26 mouse cellular contexts compared by ENCODE assay signal in the genomic region with DNA sequence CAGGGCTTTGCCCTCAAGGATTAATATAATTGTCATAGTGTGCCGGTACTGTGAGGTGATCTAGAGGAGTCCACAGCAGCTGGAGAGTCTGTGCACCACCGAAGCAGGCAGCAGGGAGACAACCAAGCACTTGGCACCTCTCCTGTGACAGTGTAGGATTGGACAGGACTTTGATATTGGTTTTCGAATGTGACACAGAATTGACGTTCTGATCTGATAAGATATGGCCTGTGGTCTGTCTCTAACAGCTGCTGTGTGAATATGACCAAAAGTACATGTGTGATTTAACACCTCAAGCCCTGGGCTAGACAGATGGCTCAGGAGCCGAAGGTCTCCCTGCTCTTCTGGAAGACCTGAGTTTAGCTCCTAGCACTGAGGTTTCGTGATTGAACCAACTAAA. TPM values are rescaled to one million over a fixed set of nuclear protein-coding genes. Genes with fewer than 3 reads are reported as not detected.
"Had no signal": no experiment of that assay in that cellular context is flagged by ENCODE, and none has a peak within 500 bp of the region (broad histone marks: within the 10 kb centered on the region; RNA-seq: fewer than 3 reads in every experiment).

No protein-coding gene starts in this region.

- H3K36me3 ChIP-seq: lung, embryonic 15.5 days; midbrain, embryonic 10.5 days; midbrain, embryonic 12.5 days; neural tube, embryonic 13.5 days; neural tube, embryonic 15.5 days had no signal

- ATAC-seq: lung, postnatal 0 days; midbrain, embryonic 16.5 days had no signal

- H3K9ac ChIP-seq: lung, embryonic 15.5 days; midbrain, embryonic 12.5 days; neural tube, embryonic 13.5 days; neural tube, embryonic 15.5 days had no signal

- H3K4me1 ChIP-seq: midbrain, embryonic 10.5 days; midbrain, embryonic 12.5 days; neural tube, embryonic 13.5 days; neural tube, embryonic 15.5 days had no signal

- H3K9me3 ChIP-seq: lung, embryonic 15.5 days; midbrain, embryonic 10.5 days; midbrain, embryonic 12.5 days; neural tube, embryonic 13.5 days; neural tube, embryonic 15.5 days had no signal

- H3K4me3 ChIP-seq: lung, embryonic 15.5 days; midbrain, embryonic 10.5 days; midbrain, embryonic 12.5 days; myocyte; neural tube, embryonic 13.5 days; neural tube, embryonic 15.5 days had no signal

- DNase-seq: lung, adult 2 months; lung, postnatal 14 days; lung, postnatal 4 days; midbrain, embryonic 14.5 days; retina, postnatal 1 day; right cerebral cortex, adult 18-20 months; right cerebral cortex, postnatal 25 days; right cerebral cortex, postnatal 4 days; spleen, adult 18-20 months; thymus, adult 18-20 months; thymus, postnatal 14 days; thymus, postnatal 36 days had no signal

- H3K27ac ChIP-seq: midbrain, embryonic 10.5 days; midbrain, embryonic 12.5 days; neural tube, embryonic 13.5 days; neural tube, embryonic 15.5 days had no signal

- H3K4me2 ChIP-seq: lung, embryonic 15.5 days; midbrain, embryonic 12.5 days; neural tube, embryonic 13.5 days; neural tube, embryonic 15.5 days had no signal

RNA-seq across cellular contexts. Expression of a gene that starts 1.5 kb away (rescaled TPM):
- total RNA-seq: megakaryocyte, adult 5-6 weeks; megakaryocyte-erythroid progenitor cell, adult 5-6 weeks had no signal
- polyA plus RNA-seq: lung, adult 2 months; lung, embryonic 15.5 days; lung, postnatal 0 days; midbrain, embryonic 10.5 days; midbrain, embryonic 12.5 days; midbrain, embryonic 14.5 days; midbrain, embryonic 16.5 days; myocyte; neural tube, embryonic 11.5 days; neural tube, embryonic 13.5 days; neural tube, embryonic 15.5 days; small intestine, adult 2 months; stomach, embryonic 14.5 days; stomach, embryonic 16.5 days had no signal

RNA-seq across cellular contexts. Expression of a gene that starts 16.0 kb away (rescaled TPM):
- total RNA-seq: megakaryocyte, adult 5-6 weeks had no signal
